Mouse (Mus musculus): ENCODE data around the gene Lhfp. TPM values are rescaled to one million over a fixed set of nuclear protein-coding genes. Genes with fewer than 3 reads are reported as not detected.
"Not testable (repeated sequence)": the region's sequence is repeated elsewhere in the genome, so short reads cannot be mapped to it uniquely, and the experiment has no call there.

Lhfp gene
- polyA plus RNA-seq, 1 experiment from 2014 or later, result 49.8 TPM

DNA sequence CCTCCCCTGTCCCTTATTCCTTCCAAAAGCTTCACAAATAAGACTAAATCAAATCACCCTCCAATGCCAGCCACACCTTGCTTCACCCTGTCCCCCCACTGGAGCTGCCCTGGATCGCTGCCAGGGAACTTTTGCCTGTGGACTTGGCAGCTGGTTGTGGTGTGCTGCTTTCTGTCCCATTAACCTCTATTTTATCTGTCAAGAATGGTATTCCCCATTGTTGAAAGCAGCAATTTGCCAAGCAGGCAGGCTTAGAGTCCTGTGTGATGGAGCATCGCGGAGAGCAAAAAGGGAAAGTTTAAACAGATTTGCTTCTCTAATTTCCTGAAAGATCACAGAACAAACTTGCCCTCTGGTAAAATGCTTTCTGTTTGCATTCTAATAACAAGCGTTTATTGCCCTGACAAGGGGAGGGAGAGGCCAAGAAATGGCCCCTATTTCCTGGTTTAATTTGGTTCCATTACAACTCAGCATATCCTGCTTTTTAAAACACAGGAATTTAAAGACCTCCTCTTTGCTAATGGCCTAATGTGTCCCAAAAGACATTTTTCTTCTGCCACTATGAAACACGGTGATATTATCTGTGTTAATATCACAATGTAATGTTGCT lies 212.0 kb downstream of the Lhfp start:
- no peaks in the 10 kb centered on the region for H3K27me3 ChIP-seq (ENCODE audit: control insufficient read depth, insufficient read depth, low read length)
- DNase-seq (ENCODE audit: low spot score, missing footprints), result no peak
- ATAC-seq (ENCODE audit: low FRiP score), result no peak
- H3K36me3 ChIP-seq (ENCODE audit: control insufficient read depth, insufficient read depth, low read length), result no peaks in the 10 kb centered on the region
- WGBS, result 79% methylated on average over 5 of the region's 5 CpGs
- H3K4me2 ChIP-seq, result no peak overlapping the region
- peaks cover 8% of the 10 kb centered on the region for H3K4me1 ChIP-seq (ENCODE audit: control insufficient read depth, insufficient read depth, low read length)
- no peak overlapping the region for H3K9ac ChIP-seq (ENCODE audit: low read length)
- no peaks in the 10 kb centered on the region for H3K9me3 ChIP-seq (ENCODE audit: control insufficient read depth, low read length)
- H3K4me3 ChIP-seq (ENCODE audit: low read depth, low read length), result no peak overlapping the region
- H3K27ac ChIP-seq (ENCODE audit: low read depth, low read length), result no peak overlapping the region

DNA sequence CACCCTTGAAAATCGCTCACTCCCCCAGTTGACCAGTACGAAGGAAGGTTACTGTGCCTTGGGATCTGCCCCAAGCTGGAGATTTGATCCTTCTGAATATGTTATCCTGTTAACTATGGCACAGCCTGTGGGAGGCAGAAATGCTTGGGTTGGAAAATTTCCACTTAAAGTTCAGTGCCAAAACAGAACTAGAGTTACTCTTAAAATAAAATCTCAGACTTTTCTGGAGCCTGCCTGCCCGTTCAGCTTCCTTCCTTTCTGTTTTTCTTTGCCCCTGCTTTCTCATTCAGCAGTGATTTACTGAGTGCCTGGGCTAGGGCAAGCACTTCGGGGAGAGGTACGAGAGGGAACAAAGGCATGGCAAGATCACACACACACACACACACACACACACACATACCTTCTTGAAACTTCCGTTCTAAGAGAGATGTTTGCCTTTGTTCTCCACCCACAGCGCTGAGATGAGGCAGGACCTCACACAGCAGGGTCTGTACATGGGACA lies 217.4 kb downstream of the Lhfp start:
- no peaks in the 10 kb centered on the region for H3K36me3 ChIP-seq (ENCODE audit: control insufficient read depth, insufficient read depth, low read length)
- 50% methylated on average over 7 of the region's 7 CpGs for WGBS
- H3K27ac ChIP-seq (ENCODE audit: low read depth, low read length), result no peak overlapping the region
- H3K9ac ChIP-seq (ENCODE audit: low read length), result no peak overlapping the region
- ATAC-seq (ENCODE audit: low FRiP score) (no peak), DNase-seq (ENCODE audit: low spot score, missing footprints) (no peak)
- no peaks in the 10 kb centered on the region; the same call in 1 of the 2 replicates for H3K4me1 ChIP-seq (ENCODE audit: control insufficient read depth, insufficient read depth, low read length)
- H3K4me3 ChIP-seq (ENCODE audit: low read depth, low read length), result no peak overlapping the region
- H3K9me3 ChIP-seq (ENCODE audit: control insufficient read depth, low read length), result no peaks in the 10 kb centered on the region
- no peak overlapping the region for H3K4me2 ChIP-seq
- no peaks in the 10 kb centered on the region for H3K27me3 ChIP-seq (ENCODE audit: control insufficient read depth, insufficient read depth, low read length)

DNA sequence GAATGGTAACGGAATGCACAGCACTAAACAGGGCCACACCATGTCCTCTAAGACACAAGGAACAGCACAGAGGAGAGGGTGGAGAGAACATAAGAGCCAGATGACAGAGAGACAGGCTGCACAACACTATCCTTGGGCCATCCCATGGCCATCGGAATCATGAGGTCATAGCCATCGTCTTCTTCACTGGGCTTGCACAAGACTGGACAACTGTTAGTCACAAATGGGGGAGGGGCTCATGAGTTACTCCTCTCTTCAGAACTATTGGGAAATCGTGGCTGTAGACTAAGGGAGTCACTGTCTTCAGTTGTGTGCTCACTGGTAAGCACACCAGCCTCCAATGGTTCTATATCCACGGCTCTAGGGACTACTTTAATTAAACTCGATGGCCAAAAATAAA lies 224.8 kb downstream of the Lhfp start:
- no peak overlapping the region for H3K27ac ChIP-seq (ENCODE audit: low read depth, low read length)
- H3K27me3 ChIP-seq (ENCODE audit: control insufficient read depth, insufficient read depth, low read length), result no peaks in the 10 kb centered on the region
- 97% methylated on average over 6 of the region's 6 CpGs for WGBS

DNA sequence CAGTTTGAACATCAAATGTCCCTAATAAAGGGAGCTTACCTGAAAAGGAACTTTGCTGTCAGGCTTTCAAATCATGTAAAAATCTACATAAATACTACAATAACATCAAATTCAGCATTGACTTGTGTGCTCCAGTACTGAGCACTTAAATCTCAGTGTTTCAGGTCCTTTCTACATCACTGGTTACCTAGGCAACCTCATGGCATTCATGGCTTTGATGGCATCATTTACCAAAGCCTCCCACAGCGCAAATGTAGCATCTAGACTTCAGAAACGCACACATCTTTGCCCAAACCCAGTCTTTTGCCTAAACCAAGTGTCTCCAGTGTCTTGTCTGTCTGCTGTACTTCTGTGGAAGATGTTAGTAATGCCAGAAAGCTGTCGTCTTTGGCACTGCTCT lies 225.7 kb downstream of the Lhfp start:
- WGBS, result 55% methylated on average over 3 of the region's 3 CpGs
- no peak for ATAC-seq (ENCODE audit: low FRiP score)
- H3K36me3 ChIP-seq (ENCODE audit: control insufficient read depth, insufficient read depth, low read length), result no peaks in the 10 kb centered on the region
- no peak overlapping the region for H3K27ac ChIP-seq (ENCODE audit: low read depth, low read length)
- H3K27me3 ChIP-seq (ENCODE audit: control insufficient read depth, insufficient read depth, low read length), result no peaks in the 10 kb centered on the region
- H3K4me2 ChIP-seq, result no peak overlapping the region
- no peak overlapping the region for H3K4me3 ChIP-seq (ENCODE audit: low read depth, low read length)
- DNase-seq (ENCODE audit: low spot score, missing footprints), result no peak
- H3K9ac ChIP-seq (ENCODE audit: low read length), result no peak overlapping the region
- H3K4me1 ChIP-seq (ENCODE audit: control insufficient read depth, insufficient read depth, low read length), result peaks cover 4% of the 10 kb centered on the region
- H3K9me3 ChIP-seq (ENCODE audit: control insufficient read depth, low read length), result no peaks in the 10 kb centered on the region

More for the DNA sequence above, 224.8 kb downstream of the Lhfp start:
- no peak overlapping the region for H3K9ac ChIP-seq (ENCODE audit: low read length)
- H3K36me3 ChIP-seq (ENCODE audit: control insufficient read depth, insufficient read depth, low read length), result no peaks in the 10 kb centered on the region
- no peak for DNase-seq (ENCODE audit: low spot score, missing footprints)
- H3K4me3 ChIP-seq (ENCODE audit: low read depth, low read length), result no peak overlapping the region
- peaks cover 4% of the 10 kb centered on the region for H3K4me1 ChIP-seq (ENCODE audit: control insufficient read depth, insufficient read depth, low read length)
- no peak overlapping the region for H3K4me2 ChIP-seq
- no peak for ATAC-seq (ENCODE audit: low FRiP score)
- no peaks in the 10 kb centered on the region for H3K9me3 ChIP-seq (ENCODE audit: control insufficient read depth, low read length)

DNA sequence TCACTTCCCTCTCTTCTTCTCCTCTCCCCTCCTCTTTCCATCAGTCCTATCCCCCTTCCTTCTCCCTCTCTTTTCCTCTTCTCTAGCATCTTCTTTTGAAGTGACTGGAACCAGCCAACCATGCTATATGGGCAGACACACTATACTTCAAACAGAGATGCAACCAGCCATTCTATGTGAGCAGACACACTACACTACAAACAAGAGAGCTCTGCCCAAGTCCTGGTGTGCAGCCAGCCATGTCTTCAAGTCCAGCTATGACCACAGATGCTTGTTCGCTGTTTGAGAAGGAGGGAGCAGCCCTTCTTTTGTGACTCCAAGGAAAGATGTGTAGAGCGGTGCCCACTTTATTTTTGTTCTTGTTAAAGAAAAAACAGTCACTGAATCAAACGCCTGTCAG lies 231.9 kb downstream of the Lhfp start:
- ATAC-seq (ENCODE audit: low FRiP score) (no peak), DNase-seq (ENCODE audit: low spot score, missing footprints) (no peak)
- H3K9me3 ChIP-seq (ENCODE audit: control insufficient read depth, low read length), result no peaks in the 10 kb centered on the region
- H3K27ac ChIP-seq (ENCODE audit: low read depth, low read length), result no peak overlapping the region
- no peaks in the 10 kb centered on the region for H3K27me3 ChIP-seq (ENCODE audit: control insufficient read depth, insufficient read depth, low read length)
- H3K9ac ChIP-seq (ENCODE audit: low read length), result no peak overlapping the region
- no peaks in the 10 kb centered on the region for H3K4me1 ChIP-seq (ENCODE audit: control insufficient read depth, insufficient read depth, low read length)
- no peak overlapping the region for H3K4me3 ChIP-seq (ENCODE audit: low read depth, low read length)
- WGBS, result 84% methylated on average over 3 of the region's 3 CpGs
- H3K4me2 ChIP-seq, result no peak overlapping the region
- H3K36me3 ChIP-seq (ENCODE audit: control insufficient read depth, insufficient read depth, low read length), result no peaks in the 10 kb centered on the region

DNA sequence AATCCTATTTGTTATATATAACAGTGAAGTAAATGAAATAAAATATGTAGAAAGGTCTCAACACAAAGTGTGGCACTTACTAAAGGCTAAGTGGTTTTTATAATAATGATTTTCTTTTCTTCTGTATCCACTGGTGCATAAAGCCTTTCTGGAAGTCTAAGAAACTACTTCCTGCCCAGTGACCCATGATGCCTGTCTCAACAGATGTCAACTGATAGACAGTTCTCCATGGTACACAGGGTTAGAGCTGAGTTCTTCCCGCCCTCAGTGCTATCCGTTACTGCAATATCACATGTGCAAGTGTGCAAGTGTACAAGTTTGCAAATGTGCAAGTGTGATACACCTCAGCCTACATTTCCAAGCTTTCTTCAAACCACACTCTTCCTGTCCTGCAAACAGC lies 236.7 kb downstream of the Lhfp start:
- Histone ChIP-seq H3K27me3 (ENCODE audit: control insufficient read depth, insufficient read depth, low read length) (no peaks in the 10 kb centered on the region), H3K4me3 (ENCODE audit: low read depth, low read length) (no peak overlapping the region), H3K9me3 (ENCODE audit: control insufficient read depth, low read length) (no peaks in the 10 kb centered on the region), H3K9ac (ENCODE audit: low read length) (no peak overlapping the region), H3K36me3 (ENCODE audit: control insufficient read depth, insufficient read depth, low read length) (no peaks in the 10 kb centered on the region), H3K4me1 (ENCODE audit: control insufficient read depth, insufficient read depth, low read length) (no peaks in the 10 kb centered on the region), H3K4me2 (no peak overlapping the region), H3K27ac (ENCODE audit: low read depth, low read length) (no peak overlapping the region)
- ATAC-seq (ENCODE audit: low FRiP score), result no peak
- WGBS, result 87% methylated on average over 2 of the region's 2 CpGs
- no peak for DNase-seq (ENCODE audit: low spot score, missing footprints)

DNA sequence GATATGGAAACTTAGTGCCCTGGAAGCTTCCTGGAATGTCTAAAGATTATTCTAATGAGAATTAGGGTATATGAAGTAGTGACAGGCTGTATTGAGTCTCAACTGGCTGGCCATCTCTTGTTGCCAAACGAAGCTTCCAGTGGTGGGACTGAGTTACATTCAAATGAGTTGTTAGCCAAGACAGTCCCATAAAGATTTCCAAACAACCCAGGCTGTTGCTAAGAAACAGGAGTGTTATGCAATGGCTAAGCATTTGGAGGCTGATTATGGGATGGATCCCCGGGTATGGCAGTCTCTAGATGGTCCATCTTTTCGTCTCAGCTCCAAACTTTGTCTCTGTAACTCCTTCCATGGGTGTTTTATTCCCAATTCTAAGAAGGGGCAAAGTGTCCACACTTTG lies 240.7 kb downstream of the Lhfp start:
- H3K36me3 ChIP-seq (ENCODE audit: control insufficient read depth, insufficient read depth, low read length); H3K9ac ChIP-seq (ENCODE audit: low read length); H3K9me3 ChIP-seq (ENCODE audit: control insufficient read depth, low read length); H3K27ac ChIP-seq (ENCODE audit: low read depth, low read length); H3K4me1 ChIP-seq (ENCODE audit: control insufficient read depth, insufficient read depth, low read length); H3K4me2 ChIP-seq; DNase-seq (ENCODE audit: low spot score, missing footprints); ATAC-seq (ENCODE audit: low FRiP score); H3K27me3 ChIP-seq (ENCODE audit: control insufficient read depth, insufficient read depth, low read length); H3K4me3 ChIP-seq (ENCODE audit: low read depth, low read length): not testable (repeated sequence)
- 75% methylated on average over 3 of the region's 3 CpGs for WGBS

DNA sequence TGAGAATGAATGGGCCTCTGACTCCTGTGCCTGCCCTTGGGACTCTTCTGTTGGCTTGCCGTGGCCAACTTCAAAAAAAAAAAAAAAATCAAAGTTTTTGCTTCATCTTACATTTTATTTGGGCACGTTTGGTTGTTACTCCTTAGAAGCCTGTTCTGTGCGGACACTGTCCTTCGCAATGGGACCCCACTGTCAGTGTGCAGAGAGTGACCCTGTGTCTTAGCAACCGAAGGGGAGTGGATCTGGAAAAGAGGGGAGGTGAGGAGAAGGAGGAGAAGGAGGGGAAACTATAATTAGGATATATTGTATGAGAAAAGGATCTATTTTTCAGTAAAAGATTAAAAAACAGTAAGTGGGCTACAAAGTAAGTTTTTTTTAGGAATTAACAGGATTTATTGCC lies 242.7 kb downstream of the Lhfp start:
- WGBS, result 85% methylated on average over 5 of the region's 5 CpGs
- ATAC-seq (ENCODE audit: low FRiP score) (no peak), DNase-seq (ENCODE audit: low spot score, missing footprints) (no peak)
- Histone ChIP-seq H3K9me3 (ENCODE audit: control insufficient read depth, low read length) (no peaks in the 10 kb centered on the region; the same call in 1 of the 2 replicates), H3K4me3 (ENCODE audit: low read depth, low read length) (no peak overlapping the region), H3K27me3 (ENCODE audit: control insufficient read depth, insufficient read depth, low read length) (no peaks in the 10 kb centered on the region), H3K36me3 (ENCODE audit: control insufficient read depth, insufficient read depth, low read length) (no peaks in the 10 kb centered on the region), H3K9ac (ENCODE audit: low read length) (no peak overlapping the region), H3K4me1 (ENCODE audit: control insufficient read depth, insufficient read depth, low read length) (no peaks in the 10 kb centered on the region), H3K27ac (ENCODE audit: low read depth, low read length) (no peak overlapping the region), H3K4me2 (no peak overlapping the region)

DNA sequence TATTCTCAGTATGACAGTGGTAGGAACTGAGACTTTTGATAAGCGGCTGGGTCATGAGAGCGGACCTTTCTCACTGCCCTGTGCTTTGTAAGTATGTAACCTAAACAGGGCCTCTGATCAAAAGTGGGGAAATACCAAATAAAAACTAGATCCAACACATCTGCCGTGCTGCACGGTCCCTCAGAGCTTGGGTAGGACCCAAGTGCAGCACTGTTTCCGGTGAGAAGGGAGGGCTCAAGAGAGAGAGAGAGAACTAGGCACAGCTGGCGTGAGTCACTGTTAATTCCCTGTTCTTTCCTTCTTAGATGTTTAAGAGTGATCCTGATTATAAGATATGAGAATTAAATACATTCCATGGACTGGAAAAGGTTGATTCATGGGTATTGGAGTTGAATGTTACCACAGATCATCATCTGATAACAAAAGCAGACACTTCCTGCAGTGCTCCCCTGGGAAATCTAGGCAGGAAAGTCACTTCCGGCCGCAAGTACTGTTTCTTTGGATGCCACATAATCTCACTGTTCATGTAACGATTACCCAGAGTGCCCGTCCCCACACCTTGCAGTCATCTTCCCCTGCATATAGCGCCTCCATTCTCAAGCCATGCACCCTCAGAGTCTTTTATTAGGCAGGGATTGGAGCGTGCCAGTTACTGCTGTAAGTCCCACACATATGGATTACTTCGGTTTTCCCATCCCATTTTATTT lies 243.3 kb downstream of the Lhfp start:
- DNase-seq (ENCODE audit: low spot score, missing footprints), result no peak
- H3K27me3 ChIP-seq (ENCODE audit: control insufficient read depth, insufficient read depth, low read length), result no peaks in the 10 kb centered on the region
- H3K4me1 ChIP-seq (ENCODE audit: control insufficient read depth, insufficient read depth, low read length), result no peaks in the 10 kb centered on the region
- H3K27ac ChIP-seq (ENCODE audit: low read depth, low read length), result no peak overlapping the region
- no peak overlapping the region for H3K4me2 ChIP-seq
- ATAC-seq (ENCODE audit: low FRiP score), result no peak
- 86% methylated on average over 13 of the region's 13 CpGs for WGBS
- H3K36me3 ChIP-seq (ENCODE audit: control insufficient read depth, insufficient read depth, low read length), result no peaks in the 10 kb centered on the region
- no peak overlapping the region for H3K4me3 ChIP-seq (ENCODE audit: low read depth, low read length)
- no peak overlapping the region for H3K9ac ChIP-seq (ENCODE audit: low read length)
- no peaks in the 10 kb centered on the region; the same call in 1 of the 2 replicates for H3K9me3 ChIP-seq (ENCODE audit: control insufficient read depth, low read length)

Measured in midbrain, embryonic 11.5 days (tissue).